Mouse (Mus musculus) myocyte (in vitro differentiated cells): ENCODE results near the gene Hist2h3b.

Experiments used
- MAX ChIP-seq: IDR thresholded peaks from one replicate; pipeline ENCODE4 v1.6.1; 2011; ENCODE audit warnings: low read depth, mild to moderate bottlenecking, control low read depth
- MYOD1 ChIP-seq, 3 experiments: IDR thresholded peaks; one replicate each; pipeline ENCODE4 v1.6.1; 2011; ENCODE audit warnings: control low read depth in 2 of 3, low read depth in 2 of 3, mild to moderate bottlenecking in 2 of 3, moderate library complexity in 1 of 3; ENCODE audit not compliant: insufficient read length in 2 of 3, control insufficient read depth in 1 of 3
- POLR2A ChIP-seq: IDR thresholded peaks from one replicate; pipeline ENCODE4 v1.6.1; 2011; ENCODE audit warnings: low read depth, mild to moderate bottlenecking, control low read depth, moderate library complexity; ENCODE audit not compliant: insufficient read length

GRCm38 (mm10) chr3:96266132-96266710, 2.2 kb upstream of the Hist2h3b start:
- TF ChIP-seq MYOD1 (IDR thresholded peaks at IDR 0.05; ENCODE audit: control insufficient read depth in 1 of 3, insufficient read length in 2 of 3, low read depth in 2 of 3) (no peak), POLR2A (no peak), MAX (no peak)
